Mouse (Mus musculus): ENCODE measurements around the gene Tbc1d25.

Gene Tbc1d25

GRCm38 (mm10) chrX:8175504-8176385 lies at the start of gene Tbc1d25:
Gene Tbc1d25, minus strand, starts transcription at chrX:8176181.
- peak; percentile 88 to 89 for DNase-seq

GRCm38 (mm10) chrX:8223473-8223872 lies 47.5 kb upstream of the Tbc1d25 start:
- peak in 1 of 2 experiments; percentile 10 for DNase-seq

- peak; percentile 43 to 46 for DNase-seq
These were observed 46.9 kb upstream of the Tbc1d25 start for GRCm38 (mm10) chrX:8222678-8223421.

GRCm38 (mm10) chrX:8222296-8222677 lies 46.3 kb upstream of the Tbc1d25 start:
- DNase-seq: peak; percentile 45 to 60

GRCm38 (mm10) chrX:8219651-8220050 lies 43.7 kb upstream of the Tbc1d25 start:
- DNase-seq: no peak

- no peak for DNase-seq
These were observed 42.1 kb upstream of the Tbc1d25 start for GRCm38 (mm10) chrX:8218114-8218513.

- no peak for DNase-seq
These were observed 41.4 kb upstream of the Tbc1d25 start for GRCm38 (mm10) chrX:8217383-8217782.

GRCm38 (mm10) chrX:8211490-8212207 lies 35.7 kb upstream of the Tbc1d25 start:
- no peak for DNase-seq

- DNase-seq: no peak
These were observed 33.7 kb upstream of the Tbc1d25 start for GRCm38 (mm10) chrX:8209720-8210119.

GRCm38 (mm10) chrX:8207224-8207623 lies 31.2 kb upstream of the Tbc1d25 start:
- DNase-seq: no peak

- DNase-seq: no peak
These were observed 30.8 kb upstream of the Tbc1d25 start for GRCm38 (mm10) chrX:8206694-8207197.

- DNase-seq: peak; percentile 91 to 92
These were observed 30.2 kb upstream of the Tbc1d25 start, which contains the start of gene Porcn for GRCm38 (mm10) chrX:8206015-8206693. Gene Porcn, minus strand, starts transcription at chrX:8206525.

- peak; percentile 79 to 90 for DNase-seq
These were observed 29.6 kb upstream of the Tbc1d25 start for GRCm38 (mm10) chrX:8205551-8205950.

GRCm38 (mm10) chrX:8205088-8205487 lies 29.1 kb upstream of the Tbc1d25 start:
- DNase-seq: peak in 1 of 2 experiments; percentile 36

GRCm38 (mm10) chrX:8204076-8204475 lies 28.1 kb upstream of the Tbc1d25 start:
- peak in 1 of 2 experiments; percentile 35 for DNase-seq

GRCm38 (mm10) chrX:8203105-8203504 lies 27.1 kb upstream of the Tbc1d25 start:
- no peak for DNase-seq

- peak; percentile 56 to 60 for DNase-seq
These were observed 17.4 kb upstream of the Tbc1d25 start, which contains the start of gene Ebp for GRCm38 (mm10) chrX:8193419-8193723. Gene Ebp, minus strand, starts transcription at chrX:8193512.

GRCm38 (mm10) chrX:8192640-8193418 lies 16.8 kb upstream of the Tbc1d25 start:
- DNase-seq: peak; percentile 83 to 85

- no peak for DNase-seq
These were observed 16.2 kb upstream of the Tbc1d25 start for GRCm38 (mm10) chrX:8192126-8192639.

GRCm38 (mm10) chrX:8182871-8183540 lies 7.0 kb upstream of the Tbc1d25 start:
- DNase-seq: no peak

- no peak for DNase-seq
These were observed 3.7 kb upstream of the Tbc1d25 start for GRCm38 (mm10) chrX:8179646-8180045.

Measured in cerebellum, postnatal 14 days (tissue).